Mouse (Mus musculus): ENCODE measurements at regions not wholly inside any gene's neighbourhood (a gene's known extent, or its start where the extent isn't known, plus 50 kb on each side); places are given as distances from the start of the nearest gene placed in this dataset.

- DNase-seq (ENCODE audit: low read depth, low spot score) = no peak
Observed at GRCm38 (mm10) chr9:30581271-30581821, 154.4 kb downstream of the Snx19 start.

GRCm38 (mm10) chr9:30580500-30580899 lies 153.6 kb downstream of the Snx19 start:
- no peak for DNase-seq (ENCODE audit: low read depth, low spot score)

- no peak for DNase-seq (ENCODE audit: low read depth, low spot score)
Observed at GRCm38 (mm10) chr9:30578213-30578612, 151.3 kb downstream of the Snx19 start.

GRCm38 (mm10) chr9:30577243-30577642 lies 150.3 kb downstream of the Snx19 start:
- DNase-seq (ENCODE audit: low read depth, low spot score) = no peak

GRCm38 (mm10) chr9:30575531-30575930 lies 148.6 kb downstream of the Snx19 start:
- DNase-seq (ENCODE audit: low read depth, low spot score) = no peak

GRCm38 (mm10) chr9:30573294-30573693 lies 146.4 kb downstream of the Snx19 start:
- peak; percentile 21 for DNase-seq (ENCODE audit: low read depth, low spot score)

- DNase-seq (ENCODE audit: low read depth, low spot score) = no peak
Observed at GRCm38 (mm10) chr9:30571014-30571413, 144.1 kb downstream of the Snx19 start.

- no peak for DNase-seq (ENCODE audit: low read depth, low spot score)
Observed at GRCm38 (mm10) chr9:30564765-30565680, 138.1 kb downstream of the Snx19 start.

- DNase-seq (ENCODE audit: low read depth, low spot score) = no peak
Observed at GRCm38 (mm10) chr9:30563399-30563798, 136.5 kb downstream of the Snx19 start.

- DNase-seq (ENCODE audit: low read depth, low spot score) = peak; percentile 28
Observed at GRCm38 (mm10) chr9:30554908-30555307, 128.0 kb downstream of the Snx19 start.

- DNase-seq (ENCODE audit: low read depth, low spot score) = no peak
Observed at GRCm38 (mm10) chr9:30552721-30553120, 125.8 kb downstream of the Snx19 start.

- no peak for DNase-seq (ENCODE audit: low read depth, low spot score)
Observed at GRCm38 (mm10) chr9:30549892-30550515, 123.1 kb downstream of the Snx19 start.

- DNase-seq (ENCODE audit: low read depth, low spot score) = no peak
Observed at GRCm38 (mm10) chr9:30539858-30540257, 113.0 kb downstream of the Snx19 start.

- no peak for DNase-seq (ENCODE audit: low read depth, low spot score)
Observed at GRCm38 (mm10) chr9:30536508-30537100, 109.7 kb downstream of the Snx19 start.

GRCm38 (mm10) chr9:30534961-30535360 lies 108.1 kb downstream of the Snx19 start:
- DNase-seq (ENCODE audit: low read depth, low spot score) = no peak

GRCm38 (mm10) chr9:30533780-30534343 lies 107.0 kb downstream of the Snx19 start:
- DNase-seq (ENCODE audit: low read depth, low spot score) = no peak

- DNase-seq (ENCODE audit: low read depth, low spot score) = no peak
Observed at GRCm38 (mm10) chr9:30533091-30533779, 106.3 kb downstream of the Snx19 start.

- DNase-seq (ENCODE audit: low read depth, low spot score) = no peak
Observed at GRCm38 (mm10) chr9:30525086-30525485, 98.2 kb downstream of the Snx19 start.

GRCm38 (mm10) chr9:30524401-30525066 lies 97.6 kb downstream of the Snx19 start:
- no peak for DNase-seq (ENCODE audit: low read depth, low spot score)

- DNase-seq (ENCODE audit: low read depth, low spot score) = no peak
Observed at GRCm38 (mm10) chr9:30523852-30524251, 96.9 kb downstream of the Snx19 start.

Data from ES-CJ7 (cell line).